Mouse (Mus musculus) heart, postnatal 14 days (tissue): ENCODE results near the gene Nkd1. TPM values are rescaled to one million over a fixed set of nuclear protein-coding genes. Genes with fewer than 3 reads are reported as not detected.

ENCODE experiments used
- DNase-seq, 2 experiments: peaks; one replicate each; pipeline ENCODE4 v3.0.0; 2021 to 2022
- intact Hi-C: fragments of 180-260 bp; cut with DNase I; formaldehyde crosslinking; loops from one replicate; pipeline ENCODE4 v1.15.1; 2025
- total RNA-seq, 2 experiments: library from RNA; stranded (reverse); gene quantifications; 2 replicates each; pipeline ENCODE4 v1.2.3; 2021

Gene Nkd1
- total RNA-seq, 2 experiments from 2014 or later = 3.0 to 3.3 TPM

DNA sequence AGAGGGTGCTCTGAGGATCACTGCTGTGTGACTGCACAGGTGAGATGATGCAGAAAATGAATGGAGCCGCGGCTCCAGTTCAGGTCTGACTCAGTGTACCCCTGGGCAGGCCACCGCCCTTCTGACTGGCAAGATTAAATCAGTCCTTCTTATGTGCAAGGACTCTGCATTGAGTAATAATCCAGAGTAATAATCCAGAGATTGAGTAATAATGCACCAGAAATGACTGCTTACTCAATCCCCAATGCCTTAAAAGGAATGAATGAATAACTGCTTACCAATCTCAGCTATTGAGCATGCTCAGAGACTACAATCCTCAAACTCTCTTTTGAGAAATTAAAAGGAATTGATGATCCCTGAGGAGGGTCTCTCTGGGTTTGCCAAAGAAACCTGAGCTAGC, 117.8 kb downstream of the Nkd1 start:
- DNase-seq = no peak
- intact Hi-C loops = no loop called here

DNA sequence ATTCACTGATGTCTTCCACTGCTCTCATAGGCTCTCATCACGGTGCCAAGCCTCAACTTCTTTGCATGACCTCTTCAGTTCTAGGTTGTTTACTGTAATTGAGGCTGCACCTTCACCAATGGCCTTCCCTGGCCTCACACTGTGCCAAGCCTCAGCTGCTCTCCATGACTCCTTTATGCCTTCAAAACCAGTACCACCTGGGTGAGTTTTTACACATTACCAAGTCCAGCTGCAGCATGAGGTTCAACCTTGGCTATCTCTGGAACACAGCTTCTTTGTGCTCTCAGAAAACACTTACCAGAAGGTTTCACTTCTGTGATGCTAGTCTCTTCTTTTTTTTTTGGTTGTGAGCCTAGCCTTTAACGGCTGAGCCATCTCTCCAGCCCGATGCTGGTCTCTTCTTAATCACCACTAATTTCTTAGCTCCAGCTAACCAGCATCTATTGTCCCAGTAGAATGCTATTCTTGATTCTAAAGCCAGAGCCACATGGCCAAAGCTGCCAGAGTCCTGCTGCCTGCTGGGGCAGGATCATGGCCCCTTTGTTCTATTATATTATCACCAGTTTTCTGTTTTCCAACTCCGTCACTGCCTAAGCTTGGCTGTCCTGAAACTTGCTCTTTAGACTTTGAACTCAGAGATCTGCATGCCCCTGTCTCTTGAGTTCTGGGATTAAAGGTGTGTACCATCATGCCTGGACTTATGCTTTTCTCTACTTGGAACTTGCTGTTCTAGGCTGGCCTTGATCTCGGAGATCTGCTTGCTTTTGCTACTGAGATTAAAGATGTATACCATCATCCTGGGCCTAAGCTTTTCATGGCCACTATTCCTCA, 121.8 kb downstream of the Nkd1 start:
- intact Hi-C loops = no loop called here
- no peak for DNase-seq

Other genes starting within 250 kb of the Nkd1 start
- gene Adcy7, start 249.0 kb upstream of the Nkd1 start, total RNA-seq = 1 to 10 TPM; 7.5 to 9.8 TPM
- gene Brd7, start 159.2 kb upstream of the Nkd1 start, total RNA-seq = 10 to 100 TPM; 70.1 to 70.2 TPM
- gene Snx20, start 114.8 kb downstream of the Nkd1 start, total RNA-seq = 1 to 10 TPM in 1 of 2 experiments, under 1 TPM in 1; 0.98 to 1.5 TPM
- 1 to 10 TPM; 1.2 to 1.4 TPM for gene Nod2, start 126.0 kb downstream of the Nkd1 start, total RNA-seq
- 10 to 100 TPM; 20.9 to 22.1 TPM for gene Cyld, start 175.7 kb downstream of the Nkd1 start, total RNA-seq